Mouse (Mus musculus) stomach, embryonic 16.5 days (tissue): Measurements from ENCODE around the gene Pex3. TPM values are rescaled to one million over a fixed set of nuclear protein-coding genes. Genes with fewer than 3 reads are reported as not detected.
A peak's percentile ranks its signal among the peaks of the same experiment; 100 is the strongest.

Experiments
- ATAC-seq: fragments of 200-750 bp; cut with Nextera tagmentation; 2 replicates; pipeline ENCODE4 v1.8.0; 2017; ENCODE audit warnings: moderate number of reproducible peaks, moderate TSS enrichment; ENCODE audit not compliant: insufficient read depth, low FRiP score
- H3K27ac ChIP-seq: fragments of 300-500 bp; sonication (generic); 2 replicates; pipeline ENCODE4 v1.5.1; 2014; ENCODE audit warnings: low read length
- H3K27me3 ChIP-seq: fragments of 300-500 bp; sonication (generic); 2 replicates; pipeline ENCODE4 v1.6.1; 2014; ENCODE audit warnings: low read length, control low read depth, mixed read lengths; ENCODE audit not compliant: control insufficient read depth, insufficient read depth
- H3K36me3 ChIP-seq: fragments of 300-500 bp; sonication (generic); 2 replicates; pipeline ENCODE4 v1.6.1; 2014; ENCODE audit warnings: low read length; ENCODE audit not compliant: control insufficient read depth, insufficient read depth
- H3K4me1 ChIP-seq: fragments of 300-500 bp; sonication (generic); 2 replicates; pipeline ENCODE4 v1.6.1; 2014; ENCODE audit warnings: low read length, control low read depth, mixed read lengths; ENCODE audit not compliant: control insufficient read depth, insufficient read depth
- H3K4me2 ChIP-seq: fragments of 300-500 bp; sonication (generic); 2 replicates; pipeline ENCODE4 v1.6.1; 2014; ENCODE audit warnings: low read depth, low read length, mixed read lengths
- H3K4me3 ChIP-seq: fragments of 300-500 bp; sonication (generic); replicated peaks from 2 replicates; pipeline ENCODE4 v1.5.1; 2014; ENCODE audit warnings: mild to moderate bottlenecking, low read length
- H3K9ac ChIP-seq: fragments of 300-500 bp; sonication (generic); 2 replicates; pipeline ENCODE4 v1.6.1; 2014; ENCODE audit warnings: low read length
- H3K9me3 ChIP-seq: fragments of 300-500 bp; sonication (generic); replicated peaks from 2 replicates; pipeline ENCODE4 v1.6.1; 2016; ENCODE audit warnings: low read length, control low read depth; ENCODE audit not compliant: control insufficient read depth
- WGBS: fragments of 180-500 bp; shearing (Covaris S2); extraction: QIAGEN DNeasy Blood & Tissue Kit; methylation state at CpG from one replicate; pipeline ENCODE4 v1.1.7; 2014; 5-methylcytosine and 5-hydroxymethylcytosine counted together
- polyA plus RNA-seq: library from polyadenylated mRNA; unstranded; fragments of >200 nt; fragmentation: Nextera tagmentation; extraction: Ambion mirVana; gene quantifications from 2 replicates; pipeline ENCODE4 v1.2.1, GENCODE M21; 2015

Pex3 gene
- polyA plus RNA-seq, 1 experiment from 2014 or later = 24.0 TPM

- ATAC-seq = no peak
- 94% methylated on average over 1 of the region's 1 CpGs for WGBS
Measured at GRCm38 (mm10) chr10:13554316-13554715, 1.4 kb upstream of the Pex3 start.

GRCm38 (mm10) chr10:13553498-13553985 lies 600 bp upstream of the Pex3 start:
- H3K27me3 ChIP-seq = no peaks in the 10 kb centered on the region
- WGBS = 21% methylated on average over 10 of the region's 10 CpGs
- H3K4me1 ChIP-seq = peaks cover 10% of the 10 kb centered on the region; the same call in 1 of the 2 replicates
- peak; percentile 8; the same call in 1 of the 2 replicates for ATAC-seq
- H3K4me3 ChIP-seq = peak overlapping the region; percentile 83
- no peaks in the 10 kb centered on the region for H3K9me3 ChIP-seq
- no peak overlapping the region for H3K27ac ChIP-seq
- no peaks in the 10 kb centered on the region for H3K36me3 ChIP-seq
- H3K4me2 ChIP-seq = peak overlapping the region; percentile 68
- H3K9ac ChIP-seq = peak overlapping the region; percentile 88

More at GRCm38 (mm10) chr10:13554316-13554715, 1.4 kb upstream of the Pex3 start:
- Histone ChIP-seq H3K36me3 (no peaks in the 10 kb centered on the region), H3K4me3 (no peak overlapping the region), H3K9ac (no peak overlapping the region), H3K27ac (no peak overlapping the region), H3K4me1 (peaks cover 10% of the 10 kb centered on the region; the same call in 1 of the 2 replicates), H3K27me3 (no peaks in the 10 kb centered on the region), H3K4me2 (no peak overlapping the region), H3K9me3 (no peaks in the 10 kb centered on the region)

- H3K4me3 ChIP-seq = no peak overlapping the region
- no peak overlapping the region for H3K27ac ChIP-seq
- 95% methylated on average over 5 of the region's 5 CpGs for WGBS
- no peak overlapping the region for H3K9ac ChIP-seq
- H3K36me3 ChIP-seq = 0 out of 2 replicates have a peak, but pooled peaks cover 5% of the 10 kb centered on the region
- no peak overlapping the region for H3K4me2 ChIP-seq
- no peak for ATAC-seq
- H3K27me3 ChIP-seq = no peaks in the 10 kb centered on the region
- no peaks in the 10 kb centered on the region for H3K9me3 ChIP-seq
- no peaks in the 10 kb centered on the region for H3K4me1 ChIP-seq
Measured at GRCm38 (mm10) chr10:13541721-13542120, 11.2 kb downstream of the Pex3 start.

- Histone ChIP-seq H3K4me3 (no peak overlapping the region), H3K27me3 (no peaks in the 10 kb centered on the region), H3K4me1 (no peaks in the 10 kb centered on the region), H3K27ac (no peak overlapping the region), H3K36me3 (peaks cover 8% of the 10 kb centered on the region; the same call in 1 of the 2 replicates), H3K9me3 (no peaks in the 10 kb centered on the region), H3K9ac (no peak overlapping the region), H3K4me2 (no peak overlapping the region)
- WGBS = 93% methylated on average over 7 of the region's 7 CpGs
- no peak for ATAC-seq
Measured at GRCm38 (mm10) chr10:13539769-13540333, 13.1 kb downstream of the Pex3 start.

GRCm38 (mm10) chr10:13536706-13537105 lies 16.2 kb downstream of the Pex3 start:
- H3K4me3 ChIP-seq = no peak overlapping the region
- H3K9ac ChIP-seq = no peak overlapping the region
- H3K4me2 ChIP-seq = no peak overlapping the region
- 96% methylated on average over 7 of the region's 7 CpGs for WGBS
- ATAC-seq = no peak
- no peak overlapping the region for H3K27ac ChIP-seq
- H3K27me3 ChIP-seq = no peaks in the 10 kb centered on the region
- H3K4me1 ChIP-seq = no peaks in the 10 kb centered on the region
- H3K36me3 ChIP-seq = peaks cover 16% of the 10 kb centered on the region
- H3K9me3 ChIP-seq = no peaks in the 10 kb centered on the region

- Histone ChIP-seq H3K27me3 (no peaks in the 10 kb centered on the region), H3K36me3 (peaks cover 22% of the 10 kb centered on the region), H3K4me2 (no peak overlapping the region), H3K4me1 (no peaks in the 10 kb centered on the region), H3K9ac (no peak overlapping the region), H3K4me3 (no peak overlapping the region), H3K9me3 (no peaks in the 10 kb centered on the region), H3K27ac (no peak overlapping the region)
- no peak for ATAC-seq
- WGBS = 84% methylated on average over 3 of the region's 3 CpGs
Measured at GRCm38 (mm10) chr10:13534751-13535150, 18.2 kb downstream of the Pex3 start.

- H3K9ac ChIP-seq = no peak overlapping the region
- H3K4me2 ChIP-seq = no peak overlapping the region
- no peaks in the 10 kb centered on the region for H3K4me1 ChIP-seq
- no peak overlapping the region for H3K4me3 ChIP-seq
- no peaks in the 10 kb centered on the region for H3K27me3 ChIP-seq
- H3K9me3 ChIP-seq = no peaks in the 10 kb centered on the region
- 41% methylated on average over 4 of the region's 4 CpGs for WGBS
- H3K36me3 ChIP-seq = peaks cover 15% of the 10 kb centered on the region
- no peak overlapping the region for H3K27ac ChIP-seq
- ATAC-seq = no peak
Measured at GRCm38 (mm10) chr10:13528155-13528554, 24.8 kb downstream of the Pex3 start.

GRCm38 (mm10) chr10:13521857-13522256 lies 31.1 kb downstream of the Pex3 start:
- Histone ChIP-seq H3K4me1 (no peaks in the 10 kb centered on the region), H3K9ac (no peak overlapping the region), H3K4me3 (no peak overlapping the region), H3K9me3 (no peaks in the 10 kb centered on the region), H3K27ac (no peak overlapping the region), H3K27me3 (no peaks in the 10 kb centered on the region), H3K4me2 (no peak overlapping the region), H3K36me3 (no peaks in the 10 kb centered on the region)
- WGBS = 59% methylated on average over 4 of the region's 4 CpGs
- ATAC-seq = no peak

- 0 out of 2 replicates have a peak, but pooled peaks cover 2% of the 10 kb centered on the region for H3K36me3 ChIP-seq
- no peaks in the 10 kb centered on the region for H3K27me3 ChIP-seq
- ATAC-seq = no peak
- H3K27ac ChIP-seq = no peak overlapping the region
- no peak overlapping the region for H3K4me3 ChIP-seq
- H3K4me1 ChIP-seq = peaks cover 9% of the 10 kb centered on the region; the same call in 1 of the 2 replicates
- no peak overlapping the region for H3K9ac ChIP-seq
- H3K9me3 ChIP-seq = no peaks in the 10 kb centered on the region
- WGBS = 76% methylated on average over 8 of the region's 8 CpGs
- H3K4me2 ChIP-seq = peak overlapping the region; percentile 74; the same call in 1 of the 2 replicates
Measured at GRCm38 (mm10) chr10:13502371-13502770, 50.6 kb downstream of the Pex3 start.
